Mouse (Mus musculus): ENCODE results near the gene Fchsd2.
A peak's percentile ranks its signal among the peaks of the same experiment; 100 is the strongest.

Gene Fchsd2

DNA sequence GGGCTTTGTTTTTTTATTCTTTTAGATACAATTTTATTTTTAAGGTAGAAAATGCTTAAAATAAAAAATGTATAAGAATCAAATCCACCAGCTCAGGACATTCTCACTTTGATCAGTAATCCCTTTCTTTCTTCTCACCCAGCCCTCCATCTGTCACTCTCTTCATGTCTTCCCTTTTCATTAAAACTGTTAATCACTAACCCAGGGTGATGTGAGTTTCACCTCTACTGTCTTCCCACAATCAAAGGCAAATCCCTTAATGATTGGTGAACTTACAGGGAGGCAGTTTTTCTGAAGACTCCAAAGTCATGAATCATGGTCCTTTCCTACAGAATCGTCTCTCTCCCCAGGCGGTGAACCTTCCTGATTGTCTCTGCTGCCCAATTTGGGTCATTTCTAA, 124.1 kb downstream of the Fchsd2 start:
- DNase-seq: no peak

DNA sequence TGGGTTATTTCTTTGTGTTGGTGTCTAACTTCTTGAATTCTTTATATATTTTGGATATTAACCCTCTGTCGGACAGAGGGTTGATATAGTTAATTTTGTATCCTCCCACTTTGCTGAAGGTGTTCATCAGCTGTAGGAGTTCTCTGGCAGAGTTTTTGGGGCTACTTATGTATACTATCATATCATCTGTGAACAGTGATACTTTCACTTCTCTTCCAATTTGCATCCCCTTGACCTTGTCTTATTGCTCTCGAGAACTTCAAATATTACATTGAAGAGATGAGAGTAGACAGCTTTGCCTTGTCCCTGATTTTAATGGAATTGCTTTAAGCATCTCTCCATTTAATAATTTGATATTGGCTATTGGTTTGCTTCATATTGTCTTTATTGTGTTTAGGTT, 130.8 kb downstream of the Fchsd2 start:
- DNase-seq: no peak

DNA sequence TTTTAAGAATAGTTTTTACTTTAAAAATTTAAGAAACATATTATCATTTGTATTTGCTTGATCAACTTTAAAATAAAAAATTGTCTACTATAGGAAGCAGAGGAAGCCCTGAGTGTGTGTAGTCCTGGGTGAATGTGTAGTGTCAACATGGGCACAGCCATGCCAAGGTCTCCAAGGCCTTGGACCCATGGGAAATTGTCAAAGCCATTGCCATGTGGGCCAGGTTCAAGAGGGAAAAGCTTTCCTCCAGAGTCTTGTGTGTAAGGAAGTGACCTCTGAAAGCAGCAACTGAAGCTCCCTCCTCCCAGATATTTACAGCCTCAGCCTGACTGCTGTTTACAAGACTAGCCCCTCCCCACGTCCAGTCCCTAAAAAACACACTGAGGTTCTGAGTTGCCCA, 136.7 kb downstream of the Fchsd2 start:
- DNase-seq: no peak

DNA sequence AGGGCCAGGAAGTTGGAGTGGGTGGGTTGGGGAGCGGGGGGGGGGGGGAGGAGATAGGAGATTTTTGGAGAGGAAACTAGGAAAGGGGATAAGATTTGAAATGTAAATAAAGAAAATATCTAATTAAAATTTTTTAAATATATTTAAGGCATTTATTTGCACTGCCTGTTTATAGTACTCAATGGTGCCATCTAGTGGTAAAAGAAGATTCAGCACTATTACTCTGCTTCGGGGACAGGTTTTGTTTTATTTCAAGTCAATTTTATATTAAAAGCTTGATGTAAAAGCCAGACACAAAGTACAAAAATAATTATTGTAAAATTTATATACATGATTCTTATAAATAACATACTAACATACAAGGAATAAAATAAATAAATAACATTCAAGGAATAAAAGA, 138.8 kb downstream of the Fchsd2 start:
- DNase-seq: peak; percentile 9 to 45

DNA sequence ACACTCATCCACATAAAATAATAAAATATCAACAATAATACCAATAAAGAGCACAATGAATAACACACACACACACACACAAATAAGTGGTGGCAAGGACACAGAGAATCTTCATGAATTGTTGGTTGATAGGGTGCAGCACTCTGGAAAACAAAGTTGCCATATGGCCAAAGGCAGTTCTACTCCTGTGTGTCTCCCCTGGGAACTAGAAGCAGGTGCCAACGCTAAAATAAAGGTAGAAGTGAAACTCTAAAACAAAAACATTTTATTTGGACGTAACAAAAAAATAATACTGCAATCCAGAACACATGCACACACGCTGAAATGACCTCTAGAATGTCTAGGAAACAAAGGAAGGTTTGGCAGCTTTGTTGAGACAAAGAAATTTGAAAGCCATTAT, 140.1 kb downstream of the Fchsd2 start:
- no peak for DNase-seq

DNA sequence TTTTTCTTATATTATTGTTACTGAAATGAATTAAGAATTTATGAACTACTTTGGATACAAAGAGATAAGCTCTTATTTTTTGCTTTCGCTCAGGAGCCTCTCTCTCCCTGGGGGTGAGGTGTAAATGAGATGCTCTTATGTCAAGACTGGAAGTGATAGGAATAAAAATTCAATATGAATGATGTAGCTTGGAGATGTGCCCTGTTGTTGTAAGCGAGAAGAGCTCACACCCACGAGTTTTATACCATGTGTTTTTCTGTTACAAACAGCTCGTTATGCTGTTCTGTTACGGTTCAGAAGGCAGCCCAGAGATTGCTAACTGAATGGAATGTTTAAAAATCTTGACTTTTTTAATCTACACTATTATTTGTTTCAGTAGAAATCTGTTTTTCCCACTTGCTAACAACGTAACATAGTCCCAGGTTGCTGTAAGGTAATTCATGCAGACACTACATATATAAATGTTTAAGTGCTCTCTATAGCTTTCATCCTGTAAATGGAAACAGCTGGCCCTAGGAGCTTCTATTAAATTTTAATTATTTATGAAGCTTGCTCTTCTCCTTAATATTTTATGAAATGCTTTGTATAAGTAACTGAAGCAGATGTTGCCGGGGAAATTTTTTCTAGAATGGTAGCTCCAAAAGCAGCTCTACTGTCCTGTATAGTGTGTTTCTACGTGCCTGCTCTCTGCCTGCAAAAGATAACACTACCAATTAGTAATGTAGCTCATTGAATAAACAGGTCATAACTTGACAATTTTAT, 144.2 kb downstream of the Fchsd2 start:
- DNase-seq: no peak

DNA sequence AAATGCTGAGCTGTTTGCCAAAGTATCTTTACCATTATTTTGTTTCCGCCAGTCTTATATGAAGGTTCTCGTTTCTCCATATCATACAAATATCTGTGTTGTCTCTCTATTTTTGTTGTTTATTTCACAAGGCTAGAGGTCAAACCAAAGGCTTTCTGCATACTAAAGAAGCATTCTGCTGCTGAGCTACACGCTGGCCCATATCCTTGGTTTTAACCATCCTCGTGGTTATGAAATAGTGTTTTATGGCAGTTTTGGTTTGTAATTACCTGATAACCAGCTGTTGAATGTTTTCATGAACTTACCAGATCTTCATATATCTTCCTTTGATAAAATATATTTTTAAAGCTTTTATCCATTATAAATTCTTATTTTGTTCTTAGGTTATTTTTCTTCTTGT, 156.1 kb downstream of the Fchsd2 start:
- DNase-seq: no peak

DNA sequence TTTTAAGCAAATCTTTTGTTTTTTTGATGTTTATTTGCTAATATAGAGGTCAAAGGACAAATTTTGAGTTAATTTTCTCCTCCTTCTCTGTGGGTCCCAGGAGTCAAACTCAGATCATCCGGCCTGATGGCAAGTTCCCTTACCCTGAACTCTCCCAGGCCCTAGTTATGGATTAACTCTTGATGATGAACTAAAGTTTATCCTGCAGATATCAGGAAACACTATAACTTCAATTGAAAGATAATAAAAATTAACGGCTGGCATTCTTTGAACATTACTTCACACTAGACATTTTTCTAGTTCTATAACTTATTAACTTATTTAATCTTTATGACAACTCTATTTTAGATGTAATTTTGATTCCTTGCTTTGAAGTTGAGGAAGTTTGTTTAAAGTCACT, 156.5 kb downstream of the Fchsd2 start:
- DNase-seq: no peak

DNA sequence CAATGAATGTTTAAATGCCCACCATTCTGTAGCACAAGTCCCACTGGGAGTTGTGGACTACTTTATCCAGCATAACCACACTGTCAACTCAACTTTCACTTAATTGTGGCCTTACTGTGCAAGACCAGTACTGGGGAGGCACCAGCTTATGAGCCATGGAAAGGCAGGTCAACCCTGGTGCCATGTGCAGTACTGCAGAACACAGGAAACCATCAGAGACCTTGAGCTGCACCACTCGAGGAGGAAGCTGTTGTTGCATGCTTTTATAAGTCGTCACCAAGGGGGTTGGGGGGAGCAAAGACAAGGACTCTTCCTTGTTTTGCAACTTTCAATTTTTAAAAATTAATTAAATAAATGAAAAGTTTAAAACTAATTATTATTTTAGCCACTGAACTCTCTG, 160.4 kb downstream of the Fchsd2 start:
- no peak for DNase-seq

DNA sequence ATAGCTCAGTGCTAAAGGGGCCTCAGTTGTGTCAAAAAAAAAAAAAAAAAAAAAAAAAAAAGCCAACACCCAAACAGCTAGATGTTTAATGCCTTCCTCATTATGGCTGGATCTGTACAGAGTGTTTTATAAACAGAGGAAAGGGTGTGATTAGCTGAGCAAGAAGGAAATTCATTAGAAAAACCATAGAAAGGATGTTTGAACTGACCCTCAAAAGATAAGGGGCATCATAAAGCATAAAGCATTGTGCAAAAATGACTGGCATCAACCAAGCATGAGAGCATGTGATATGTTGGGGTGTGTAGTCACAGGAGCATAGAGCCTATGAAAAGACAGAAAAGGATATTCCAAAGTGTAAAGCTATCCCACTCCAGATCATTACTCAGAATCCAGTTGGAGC, 165.8 kb downstream of the Fchsd2 start:
- DNase-seq: no peak

DNA sequence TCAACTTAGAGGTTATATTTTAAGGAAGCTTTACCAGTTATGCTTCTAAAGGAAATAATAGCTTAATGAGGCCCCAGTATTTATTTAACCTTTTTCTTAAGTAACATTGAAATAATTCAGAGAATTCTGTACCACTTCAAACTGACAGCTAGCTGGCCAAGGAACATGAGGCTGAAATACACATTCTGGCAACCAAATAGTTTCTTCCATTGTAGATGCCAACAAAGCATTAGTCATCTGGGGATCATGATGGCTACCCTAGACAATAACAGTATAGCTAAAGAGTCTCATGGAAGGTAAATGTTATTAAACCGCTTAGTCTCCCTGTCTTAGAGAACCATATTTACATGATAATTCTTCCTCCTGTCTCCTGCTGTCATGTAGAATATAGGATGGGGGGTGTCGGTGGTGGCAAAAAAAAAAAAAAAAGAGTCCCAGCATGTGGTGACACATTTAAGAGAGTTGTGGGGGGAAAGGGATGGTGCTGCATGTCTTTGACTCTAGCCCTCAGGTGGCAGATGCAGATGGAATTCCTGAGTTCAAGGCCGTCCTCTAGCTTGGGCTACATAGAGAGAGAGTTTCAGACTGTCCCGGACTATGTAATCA, 169.4 kb downstream of the Fchsd2 start:
- DNase-seq: no peak

DNA sequence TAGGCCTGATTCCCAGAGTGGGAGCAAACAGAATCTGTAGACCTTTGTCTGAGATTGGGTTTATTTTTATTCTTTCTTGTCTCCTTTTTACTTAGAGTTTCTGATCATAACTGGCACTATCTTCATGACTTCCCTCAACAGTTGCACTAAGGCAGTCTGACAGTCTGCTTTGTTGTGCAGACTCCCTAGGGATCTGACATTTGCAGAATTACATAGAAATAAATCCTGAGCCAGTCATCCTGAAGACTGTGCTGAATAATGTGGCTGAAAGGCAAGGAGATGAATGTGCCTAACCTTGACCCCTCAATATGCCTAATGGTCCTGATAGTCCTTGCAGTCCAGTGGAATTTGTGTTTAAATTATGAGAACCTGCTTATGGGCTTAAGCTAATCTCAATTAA, 170.8 kb downstream of the Fchsd2 start:
- DNase-seq: no peak

DNA sequence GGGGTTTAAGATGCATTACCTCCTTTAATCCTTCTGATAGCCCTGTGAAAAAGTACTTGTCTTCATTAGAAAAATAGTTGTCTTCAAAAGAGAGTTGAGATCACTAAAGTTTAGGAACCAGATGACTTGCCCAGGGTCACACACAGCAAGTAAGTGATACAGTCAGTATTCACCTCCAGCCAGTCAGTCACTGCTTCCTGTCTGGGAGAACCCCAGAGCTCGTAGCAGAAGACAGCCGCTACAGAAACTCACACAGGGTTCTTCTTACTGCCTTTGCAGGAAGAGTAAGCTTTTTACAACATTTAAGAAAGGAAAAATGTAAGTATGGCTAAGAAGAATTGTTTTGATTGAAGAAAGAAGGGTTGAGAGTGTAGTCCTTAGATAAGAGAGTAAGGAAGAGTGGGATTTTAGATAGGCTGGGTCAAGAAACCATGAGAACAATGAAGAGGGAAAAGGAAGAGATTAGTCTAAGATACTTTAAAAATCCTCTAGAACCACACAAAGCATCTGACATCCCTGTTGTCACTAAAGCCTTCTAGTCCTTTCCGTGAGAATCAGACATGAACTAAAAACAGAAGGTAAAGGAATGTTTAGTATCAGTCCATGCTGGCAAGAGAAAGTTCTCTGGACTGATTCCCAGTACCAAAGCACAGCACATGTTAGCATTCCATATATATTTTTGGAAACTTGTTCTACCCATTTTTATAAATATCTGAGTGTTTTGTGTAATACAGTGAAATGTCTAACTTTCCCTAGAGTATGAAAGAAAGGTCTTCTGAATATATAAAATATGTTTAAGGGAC, 175.0 kb downstream of the Fchsd2 start:
- DNase-seq: no peak

DNA sequence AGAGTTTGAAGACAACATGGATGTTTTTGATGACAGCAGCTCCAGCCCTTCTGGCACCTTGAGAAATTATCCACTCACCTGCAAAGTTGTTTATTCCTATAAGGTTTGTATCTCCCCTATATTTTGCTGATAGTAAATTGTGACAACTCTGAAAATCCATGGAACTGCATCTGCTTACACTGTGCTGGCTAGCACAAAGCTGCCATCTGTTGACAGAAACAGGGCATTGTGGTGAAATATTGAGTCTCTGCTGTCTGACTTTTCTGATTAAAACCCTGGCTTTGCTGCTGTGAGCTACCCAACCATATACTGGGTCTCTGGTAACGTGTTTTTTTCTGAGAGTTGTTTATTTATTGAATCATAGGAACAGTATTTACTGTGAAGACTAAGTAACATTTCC, 178.9 kb downstream of the Fchsd2 start:
- DNase-seq: no peak

DNA sequence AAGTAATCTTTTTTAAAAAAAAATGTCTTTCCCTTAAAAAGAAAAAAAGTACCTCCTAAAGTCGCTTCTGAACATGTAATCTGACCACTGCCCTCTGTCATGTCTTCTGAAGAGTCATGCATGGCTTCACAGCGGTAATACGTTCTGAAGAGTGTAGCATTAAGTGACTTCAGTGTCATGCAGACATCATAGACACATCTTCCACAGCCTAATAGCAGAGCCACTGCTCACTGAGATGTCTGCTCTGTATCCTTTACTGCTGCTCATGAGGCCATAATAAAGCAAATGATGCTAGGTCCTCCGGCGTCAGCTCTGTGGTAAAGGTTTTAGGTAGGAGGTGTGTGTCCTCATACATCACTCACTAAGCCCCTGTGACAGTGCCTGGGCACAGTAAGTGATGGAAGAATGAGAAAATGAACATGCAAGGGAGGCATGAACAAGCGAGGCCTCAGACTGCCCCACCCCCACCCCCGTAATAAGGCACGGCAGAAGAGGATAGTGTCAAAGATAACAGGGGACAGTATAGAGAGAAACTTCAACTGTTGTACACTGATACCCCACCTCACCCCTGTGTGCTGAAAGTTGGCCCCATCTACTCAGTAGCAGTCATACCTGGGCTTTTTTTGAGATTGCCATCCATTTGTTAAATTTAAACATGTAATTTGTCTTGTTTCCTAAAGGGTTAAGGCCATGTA, 179.9 kb downstream of the Fchsd2 start:
- DNase-seq: no peak

DNA sequence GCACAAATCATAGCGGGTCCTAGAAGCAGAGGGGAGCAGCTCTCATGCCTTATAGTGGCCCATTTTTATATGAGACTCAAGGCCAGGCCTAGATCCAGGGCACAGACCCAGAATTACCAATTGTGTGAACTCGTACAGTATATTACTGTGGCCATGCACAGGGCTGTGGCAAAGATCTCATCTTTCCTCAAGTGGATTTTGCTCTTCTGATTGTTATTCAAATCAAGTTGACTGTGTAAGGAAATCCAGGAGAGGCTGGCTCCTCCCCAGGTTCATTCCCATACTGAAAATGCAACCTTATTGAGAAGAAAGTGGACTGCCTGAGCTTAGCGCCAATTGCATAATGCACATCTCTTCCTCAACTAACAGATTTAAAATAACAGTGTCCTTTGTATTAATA, 190.1 kb downstream of the Fchsd2 start:
- DNase-seq: no peak

DNA sequence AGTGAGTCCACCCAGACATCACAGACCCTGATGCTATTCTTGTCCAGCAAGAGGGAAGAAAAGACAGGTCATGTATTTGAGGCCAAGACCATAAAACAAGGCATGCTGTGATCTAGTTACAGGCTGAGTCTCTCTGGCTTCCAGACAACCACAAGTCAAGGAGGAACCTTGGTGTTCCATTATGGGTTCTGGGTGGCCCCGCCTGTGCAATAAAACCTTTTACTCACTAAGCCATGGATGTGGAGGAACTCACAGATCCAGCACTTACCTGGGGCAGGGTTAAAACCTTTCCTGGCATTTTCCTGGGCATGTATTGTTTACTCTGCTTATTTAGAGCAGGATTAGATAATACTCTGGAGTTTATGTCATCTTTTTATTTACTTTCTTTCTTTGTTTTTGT, 191.8 kb downstream of the Fchsd2 start:
- DNase-seq: no peak

DNA sequence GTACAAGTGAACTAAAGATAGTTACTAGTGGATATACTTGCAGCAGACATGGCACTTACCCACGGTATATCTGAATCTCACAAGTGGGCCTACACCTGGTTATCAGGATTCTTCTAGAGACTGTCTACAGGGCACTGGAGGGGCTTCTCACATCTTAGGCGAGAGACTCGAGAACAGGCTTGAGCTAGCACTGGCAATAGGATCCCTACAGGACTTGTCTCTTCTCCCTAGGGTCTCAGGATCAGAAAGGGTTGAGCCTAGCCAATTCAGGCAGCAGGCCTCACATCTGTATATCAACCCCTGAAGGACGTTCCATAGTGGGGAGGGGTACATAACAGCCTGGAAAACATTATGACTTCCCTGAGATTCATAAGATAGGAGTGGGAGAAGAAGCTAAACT, 194.2 kb downstream of the Fchsd2 start:
- DNase-seq: no peak

DNA sequence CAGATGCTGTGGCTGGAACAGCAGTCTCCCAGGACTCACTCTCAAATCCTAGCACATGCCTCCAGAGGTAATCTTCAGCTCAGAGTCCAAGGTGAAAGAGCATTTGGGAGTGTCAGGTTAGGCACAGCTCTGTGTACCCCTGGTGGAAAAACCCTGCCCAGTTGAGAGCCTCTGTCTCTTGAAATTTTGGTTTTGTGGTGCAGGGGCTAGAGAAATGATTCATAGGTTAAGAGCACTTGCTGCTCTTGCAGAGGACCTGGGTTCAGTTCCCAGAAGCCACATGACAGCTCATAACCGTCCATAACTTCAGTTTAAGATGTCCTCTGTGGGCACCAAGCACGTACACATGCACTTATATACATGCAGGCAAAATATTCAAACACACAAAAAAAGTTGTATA, 195.2 kb downstream of the Fchsd2 start:
- no peak for DNase-seq

DNA sequence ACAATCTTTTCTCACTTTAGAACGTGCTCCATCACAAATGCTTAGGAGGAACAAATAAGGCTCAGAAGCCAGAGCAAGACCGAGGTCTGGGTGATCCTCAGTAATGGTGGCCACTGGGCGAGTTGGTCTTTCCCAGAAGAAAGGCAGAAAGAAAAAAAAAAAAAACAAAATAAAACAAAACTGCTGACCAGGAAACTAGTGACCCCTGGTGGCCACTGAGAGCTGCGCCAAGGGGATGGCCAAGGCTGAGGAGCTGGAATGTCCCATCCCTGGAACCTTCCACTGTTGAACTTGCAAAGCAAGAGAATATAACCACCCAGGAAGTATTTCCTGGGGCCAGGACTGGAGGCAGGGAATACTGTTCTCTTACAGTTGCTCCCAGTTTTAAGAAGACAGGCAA, 195.8 kb downstream of the Fchsd2 start:
- peak; percentile 67 to 80 for DNase-seq

DNA sequence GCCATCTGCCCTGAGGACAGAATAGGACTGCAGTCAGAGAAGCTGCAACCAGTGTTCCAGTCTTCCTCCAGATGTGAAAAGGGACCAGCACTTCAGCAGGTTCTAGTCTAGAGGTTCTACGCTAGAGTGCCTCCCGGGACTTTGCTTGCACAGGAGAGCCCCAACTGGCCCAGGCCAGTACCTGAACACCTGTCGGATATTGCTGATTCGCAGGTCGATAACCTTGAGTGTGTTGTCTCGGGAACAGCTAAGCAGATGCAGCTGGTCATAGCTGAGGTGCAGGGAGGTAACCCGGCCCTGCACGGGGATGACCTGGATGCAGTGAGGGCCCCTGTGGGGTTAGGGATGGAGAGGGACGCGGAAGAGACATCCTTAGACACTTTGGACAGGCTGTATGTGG, 197.7 kb downstream of the Fchsd2 start:
- no peak for DNase-seq

DNA sequence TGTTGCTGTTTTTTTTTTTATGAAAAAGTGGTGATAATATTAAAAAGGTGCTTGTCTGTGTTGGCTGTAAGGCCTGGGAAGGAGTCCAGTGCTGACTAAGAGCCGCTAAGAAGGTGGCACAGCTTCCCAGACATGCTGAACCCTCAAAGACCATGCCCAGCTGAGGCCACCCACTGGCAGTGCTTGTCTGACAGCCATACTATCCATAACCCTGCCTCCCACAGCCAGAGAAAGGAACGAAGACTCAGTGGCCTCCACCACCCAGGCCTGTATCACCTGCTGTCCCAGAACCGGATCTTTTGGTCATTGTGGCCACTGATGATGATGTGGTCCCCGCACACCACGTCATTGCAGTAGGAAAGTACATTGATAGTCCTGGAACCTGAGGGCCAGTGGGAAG, 198.5 kb downstream of the Fchsd2 start:
- DNase-seq: no peak

DNA sequence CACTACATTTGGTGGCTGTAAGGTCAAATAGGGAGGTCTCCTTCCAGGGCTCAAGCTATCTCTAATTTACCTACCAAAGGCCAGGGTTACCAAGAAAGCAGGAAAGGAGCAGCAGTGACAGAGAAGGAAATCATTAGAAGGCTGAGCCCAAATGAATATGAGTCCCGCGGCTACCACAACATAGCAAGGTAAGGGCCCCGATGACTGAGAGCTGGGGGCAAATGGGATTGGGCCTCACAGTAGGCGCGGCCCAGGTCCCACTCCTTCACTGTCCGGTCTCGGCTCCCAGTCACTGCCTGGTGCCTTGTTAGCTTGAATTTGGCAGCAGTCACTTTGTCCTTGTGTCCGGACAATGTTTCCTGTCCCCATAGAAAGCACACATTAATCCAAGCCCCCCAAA, 199.0 kb downstream of the Fchsd2 start:
- DNase-seq: no peak

DNA sequence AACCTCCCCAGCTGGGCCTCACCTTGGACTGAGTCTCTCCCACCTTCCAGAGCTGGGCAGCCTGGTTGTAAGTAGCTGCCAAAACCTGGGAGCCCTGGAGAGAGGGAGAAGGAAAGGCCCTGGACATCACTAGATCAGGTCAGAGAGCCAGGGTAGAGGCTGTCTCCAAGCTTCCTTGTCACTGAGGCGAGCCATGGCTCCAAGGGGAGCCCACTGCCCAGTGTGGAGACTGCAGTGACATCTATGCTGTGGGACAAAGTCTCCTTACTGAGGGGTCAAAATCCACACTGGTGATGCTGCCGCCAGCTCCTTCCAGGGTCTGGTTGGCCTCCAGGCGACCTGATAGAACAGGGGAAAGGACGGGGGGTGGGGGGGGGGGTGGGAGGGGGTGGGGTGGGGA, 199.4 kb downstream of the Fchsd2 start:
- no peak for DNase-seq
